Mouse (Mus musculus) kidney, adult 2 months (tissue): ENCODE results near the gene Slc44a3.

Source experiments
- CTCF ChIP-seq: fragments of 200-500 bp; conservative IDR thresholded peaks from 2 replicates; pipeline ENCODE4 v1.5.1; 2011; ENCODE audit warnings: low read depth, mild to moderate bottlenecking, control low read depth, low read length, moderate library complexity, mixed read lengths; ENCODE audit not compliant: insufficient read depth, insufficient read length
- POLR2A ChIP-seq: fragments of 200-500 bp; IDR thresholded peaks from one replicate; pipeline ENCODE4 v1.6.1; 2011; ENCODE audit warnings: low read depth, low read length, control low read depth

DNA sequence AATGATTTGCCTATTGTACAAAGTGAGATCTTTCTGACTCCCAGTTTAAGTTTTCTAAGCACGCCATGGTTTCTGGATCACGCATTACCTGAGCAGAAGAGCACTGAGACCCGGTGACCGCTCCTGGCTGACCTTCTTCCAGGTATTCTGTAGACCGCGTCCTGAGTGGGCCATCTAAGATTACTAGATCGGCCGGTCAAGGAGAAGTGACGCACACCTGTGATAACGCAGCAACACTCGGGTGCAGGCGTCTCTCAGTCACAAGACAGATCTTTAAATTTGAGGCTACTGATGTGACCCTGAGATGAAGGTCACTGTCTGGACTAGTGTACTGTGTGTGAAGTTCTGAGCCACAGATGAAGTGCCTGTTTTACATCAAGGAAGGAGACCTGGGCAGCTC lies 90.7 kb downstream of the Slc44a3 start:
- no peak for TF ChIP-seq POLR2A
- no peak for TF ChIP-seq CTCF
